Mouse (Mus musculus) CH12.LX (cell line): ENCODE results near the gene Lamtor2. TPM values are rescaled to one million over a fixed set of nuclear protein-coding genes. Genes with fewer than 3 reads are reported as not detected.

Experiments
- E2F4 ChIP-seq: IDR thresholded peaks from 2 replicates; pipeline ENCODE4 v1.6.1; 2011; ENCODE audit warnings: low read depth, low read length, improper control_type of control experiment; ENCODE audit not compliant: insufficient replicate concordance
- EP300 ChIP-seq: IDR thresholded peaks from 2 replicates; pipeline ENCODE4 v1.6.1; 2011; ENCODE audit warnings: low read length, improper control_type of control experiment
- ETS1 ChIP-seq: conservative IDR thresholded peaks from 2 replicates; pipeline ENCODE4 v1.6.1; 2012; ENCODE audit warnings: low read depth, mild to moderate bottlenecking, inconsistent platforms, low read length, improper control_type of control experiment, moderate library complexity
- GABPA ChIP-seq: IDR thresholded peaks from 2 replicates; pipeline ENCODE4 v1.6.1; 2012; ENCODE audit warnings: low read depth, low read length, improper control_type of control experiment, inconsistent platforms; ENCODE audit not compliant: insufficient replicate concordance
- JUND ChIP-seq: conservative IDR thresholded peaks from 2 replicates; pipeline ENCODE4 v1.6.1; 2011; ENCODE audit warnings: low read depth, low read length, improper control_type of control experiment
- MAFK ChIP-seq: IDR thresholded peaks from 2 replicates; pipeline ENCODE4 v1.6.1; 2011; ENCODE audit warnings: low read length, improper control_type of control experiment; ENCODE audit not compliant: insufficient replicate concordance
- MAX ChIP-seq: IDR thresholded peaks from 2 replicates; pipeline ENCODE4 v1.6.1; 2011; ENCODE audit warnings: low read length, improper control_type of control experiment
- MAZ ChIP-seq: IDR thresholded peaks from 2 replicates; pipeline ENCODE4 v1.6.1; 2012; ENCODE audit warnings: low read depth, mild to moderate bottlenecking, inconsistent platforms, low read length, improper control_type of control experiment, moderate library complexity
- MYC ChIP-seq: IDR thresholded peaks from 2 replicates; pipeline ENCODE4 v1.6.1; 2011; ENCODE audit warnings: low read depth, mild to moderate bottlenecking, improper control_type of control experiment, low read length
- NRF1 ChIP-seq: IDR thresholded peaks from 2 replicates; pipeline ENCODE4 v1.6.1; 2014; ENCODE audit warnings: low read depth, mild to moderate bottlenecking, inconsistent platforms, low read length, improper control_type of control experiment, moderate library complexity
- PAX5 ChIP-seq: IDR thresholded peaks from 2 replicates; pipeline ENCODE4 v1.6.1; 2012; ENCODE audit warnings: low read length, inconsistent platforms, mixed read lengths
- POLR2A ChIP-seq: IDR thresholded peaks from 2 replicates; pipeline ENCODE4 v1.6.1; 2011; ENCODE audit warnings: low read depth, mild to moderate bottlenecking, improper control_type of control experiment, low read length
- POLR2AphosphoS2 ChIP-seq: IDR thresholded peaks from 2 replicates; pipeline ENCODE4 v1.6.1; 2011; ENCODE audit warnings: low read depth, low read length, improper control_type of control experiment
- RAD21 ChIP-seq: IDR thresholded peaks from 2 replicates; pipeline ENCODE4 v1.6.1; 2011; ENCODE audit warnings: low read depth, mild to moderate bottlenecking, low read length, improper control_type of control experiment, moderate library complexity
- RCOR1 ChIP-seq: conservative IDR thresholded peaks from 2 replicates; pipeline ENCODE4 v1.6.1; 2012; ENCODE audit warnings: low read depth, mild to moderate bottlenecking, inconsistent platforms, low read length, improper control_type of control experiment
- SIN3A ChIP-seq: IDR thresholded peaks from 2 replicates; pipeline ENCODE4 v1.6.1; 2012; ENCODE audit warnings: low read length, improper control_type of control experiment, inconsistent platforms
- SMC3 ChIP-seq: IDR thresholded peaks from 2 replicates; pipeline ENCODE4 v1.6.1; 2011; ENCODE audit warnings: low read depth, low read length, improper control_type of control experiment
- TCF12 ChIP-seq: IDR thresholded peaks from 2 replicates; pipeline ENCODE4 v1.6.1; 2014; ENCODE audit warnings: low read depth, mild to moderate bottlenecking, inconsistent platforms, low read length, improper control_type of control experiment
- UBTF ChIP-seq: IDR thresholded peaks from 2 replicates; pipeline ENCODE4 v1.6.1; 2012; ENCODE audit warnings: low read depth, mild to moderate bottlenecking, inconsistent platforms, low read length, improper control_type of control experiment, moderate library complexity
- USF1 ChIP-seq: IDR thresholded peaks from 2 replicates; pipeline ENCODE4 v1.6.1; 2014; ENCODE audit warnings: low read depth, mild to moderate bottlenecking, inconsistent platforms, low read length, improper control_type of control experiment
- USF2 ChIP-seq: conservative IDR thresholded peaks from 2 replicates; pipeline ENCODE4 v1.6.1; 2011; ENCODE audit warnings: low read depth, low read length, improper control_type of control experiment
- ZC3H11A ChIP-seq: IDR thresholded peaks from 2 replicates; pipeline ENCODE4 v1.6.1; 2012; ENCODE audit warnings: low read depth, mild to moderate bottlenecking, inconsistent platforms, low read length, improper control_type of control experiment
- ZKSCAN1 ChIP-seq: IDR thresholded peaks from 2 replicates; pipeline ENCODE4 v1.6.1; 2012; ENCODE audit warnings: low read depth, inconsistent platforms, low read length, improper control_type of control experiment, borderline replicate concordance
- ZMIZ1 ChIP-seq: IDR thresholded peaks from 2 replicates; pipeline ENCODE4 v1.6.1; 2012; ENCODE audit warnings: low read depth, mild to moderate bottlenecking, inconsistent platforms, low read length, improper control_type of control experiment
- polyA plus RNA-seq: library from polyadenylated mRNA; unstranded; fragments of >175 nt; gene quantifications from 2 replicates; pipeline ENCODE4 v1.2.1, GENCODE M21; 2012; ENCODE audit warnings: low read depth; ENCODE audit not compliant: insufficient read length
- total RNA-seq, 2 experiments: library from RNA; depleted of rRNA; stranded (reverse); fragments of 300-350 nt in 1 of 2; fragments of >200 nt in 1 of 2; gene quantifications; 2 replicates each; pipeline ENCODE4 v1.2.3; 2012 to 2014

Lamtor2 gene
- total and polyA plus RNA-seq, 3 experiments, result 44.0 to 96.6 (median 56.0) TPM

- 0 out of 2 replicates have a peak, but pooled peaks have one; percentile 20 for TF ChIP-seq ETS1
- TF ChIP-seq MAZ, result peak; percentile 94
- no peak for TF ChIP-seq PAX5
- TF ChIP-seq USF2, result no peak
- 0 out of 2 replicates have a peak, but pooled peaks have one; percentile 7 for TF ChIP-seq UBTF
- TF ChIP-seq TCF12, result peak; percentile 11
- no peak for TF ChIP-seq RCOR1
- TF ChIP-seq EP300, result no peak
- no peak for TF ChIP-seq JUND
- no peak; the same call in 1 of the 2 replicates for TF ChIP-seq E2F4
- TF ChIP-seq USF1, result no peak
- no peak for TF ChIP-seq ZKSCAN1
- TF ChIP-seq SMC3, result no peak
- no peak for TF ChIP-seq ZMIZ1
- peak; percentile 66; the same call in 1 of the 2 replicates for TF ChIP-seq POLR2A
- peak; percentile 58; the same call in 1 of the 2 replicates for TF ChIP-seq MYC
- peak; percentile 95 for TF ChIP-seq SIN3A
- TF ChIP-seq POLR2AphosphoS2, result no peak
- TF ChIP-seq GABPA, result no peak; the same call in 1 of the 2 replicates
- TF ChIP-seq NRF1, result no peak
- no peak for TF ChIP-seq RAD21
- TF ChIP-seq ZC3H11A, result no peak
- TF ChIP-seq MAX, result no peak
- TF ChIP-seq MAFK, result no peak
- TF ChIP-seq, all 38 proteins: peak for 16
These were observed 21.3 kb downstream of the Lamtor2 start (continued) for GRCm38 (mm10) chr3:88531348-88532298.
